Mouse (Mus musculus) right cerebral cortex, adult 18-20 months (tissue): ENCODE measurements at regions not wholly inside any gene's neighbourhood (a gene's known extent, or its start where the extent isn't known, plus 50 kb on each side); places are given as distances from the start of the nearest gene placed in this dataset.
A peak's percentile ranks its signal among the peaks of the same experiment; 100 is the strongest.
"Not testable (repeated sequence)": the region's sequence is repeated elsewhere in the genome, so short reads cannot be mapped to it uniquely, and the experiment has no call there.

Experiments
- DNase-seq: peaks from one replicate; pipeline ENCODE4 v3.0.0; 2022; ENCODE audit warnings: mixed read lengths

GRCm38 (mm10) chr11:40510325-40511239 is 184.4 kb downstream of the Mat2b start:
- no peak for DNase-seq

- no peak for DNase-seq
Observed at GRCm38 (mm10) chr11:40491599-40491998, 203.4 kb downstream of the Mat2b start.

GRCm38 (mm10) chr11:40478171-40478570 is 216.8 kb downstream of the Mat2b start:
- not testable (repeated sequence) for DNase-seq

DNA sequence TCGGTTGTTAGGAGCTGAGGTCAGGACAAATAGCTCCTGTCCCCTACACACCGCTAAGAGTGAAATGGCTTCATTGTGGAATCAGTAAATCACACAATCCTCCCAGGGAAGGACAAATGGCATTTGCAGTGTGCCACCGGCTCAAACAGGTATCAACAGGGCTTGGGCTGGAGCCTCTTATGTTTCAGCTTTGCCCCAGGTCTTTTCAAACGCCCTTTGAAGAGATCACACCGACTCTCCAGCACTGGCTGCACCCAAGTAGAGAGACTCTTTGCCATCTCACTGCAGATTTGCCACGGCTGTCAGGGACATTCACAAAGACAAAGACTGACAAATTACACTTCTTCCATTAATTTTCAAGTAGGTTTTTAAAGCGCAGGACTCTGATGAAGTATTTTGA is 217.7 kb downstream of the Mat2b start:
- no peak for DNase-seq

- peak; percentile 48 for DNase-seq
Observed at GRCm38 (mm10) chr11:40469080-40469705, 225.8 kb downstream of the Mat2b start.

DNA sequence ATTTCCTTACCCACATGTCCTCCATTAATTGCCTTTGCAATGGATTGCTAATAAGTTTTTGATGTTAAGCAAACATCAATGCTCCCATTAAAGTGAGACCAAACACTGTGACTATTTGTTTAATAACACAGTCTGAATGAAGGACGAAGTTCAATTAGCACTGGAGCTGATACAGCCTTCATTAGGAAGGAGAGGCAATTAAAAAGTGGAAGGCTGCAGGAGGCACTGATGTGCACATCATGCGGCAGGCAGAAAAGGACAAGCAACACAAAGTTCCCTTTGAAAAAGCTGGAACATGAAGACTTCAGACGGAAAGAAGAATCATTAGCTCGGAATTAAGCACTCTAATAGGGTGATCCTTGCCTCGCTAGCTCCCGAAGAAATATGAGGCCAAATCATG is 238.4 kb downstream of the Mat2b start:
- no peak for DNase-seq

DNA sequence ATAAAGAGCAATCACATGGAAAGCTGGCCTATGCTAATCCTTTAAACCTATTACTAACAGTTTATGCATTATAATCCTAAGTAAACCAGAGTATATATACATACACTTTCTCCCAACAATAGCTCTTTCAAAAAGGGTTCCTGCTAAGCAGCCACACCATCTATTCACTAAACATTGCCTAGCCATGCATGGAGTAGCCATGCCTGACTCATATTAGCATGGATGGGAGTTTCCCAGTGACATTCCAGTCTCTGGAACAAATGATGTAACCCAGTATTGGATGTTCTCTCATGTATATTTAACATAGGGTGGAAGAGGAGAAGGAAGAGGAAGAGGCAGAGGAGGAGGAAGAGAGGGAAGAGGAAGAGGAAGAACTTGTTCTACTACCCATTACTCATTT is 240.0 kb downstream of the Mat2b start:
- DNase-seq, result not testable (repeated sequence)

DNA sequence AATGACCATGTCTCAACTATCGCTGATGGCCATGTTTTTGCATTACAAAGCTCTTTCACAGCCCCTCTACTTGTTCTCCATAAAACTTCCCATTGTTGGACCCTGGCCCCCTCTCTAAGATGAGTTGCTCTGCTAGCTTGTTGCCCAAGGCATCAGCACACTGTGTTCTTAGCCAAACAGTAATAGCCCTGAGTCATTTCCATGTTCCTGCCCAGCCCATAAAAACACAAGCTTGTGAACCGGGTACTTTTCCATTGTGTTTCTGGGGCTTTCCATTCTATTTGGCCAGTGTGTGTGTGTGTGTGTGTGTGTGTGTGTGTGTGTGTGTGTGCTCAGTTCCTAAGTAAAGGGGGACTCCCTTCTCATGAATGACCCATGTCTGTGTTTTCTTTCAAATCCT is 248.2 kb downstream of the Mat2b start:
- DNase-seq, result no peak

DNA sequence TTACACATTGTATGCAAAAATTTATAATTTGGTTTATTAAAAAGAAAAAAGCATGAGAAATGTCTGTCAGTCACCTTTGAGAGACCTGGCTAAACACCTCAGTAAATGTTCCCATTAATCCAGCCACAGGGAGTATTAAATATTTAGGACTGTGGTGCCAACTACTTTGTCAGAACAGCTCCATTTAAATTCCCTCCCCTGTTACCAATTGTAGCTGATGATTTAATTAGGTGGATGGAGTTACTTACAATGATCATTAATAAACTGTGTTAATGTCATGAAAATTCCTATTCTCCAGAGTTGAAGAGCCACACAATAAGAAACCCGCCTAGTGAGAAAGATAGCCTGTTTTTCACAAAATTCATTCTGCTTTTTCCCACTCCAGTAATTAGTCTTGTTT is 261.0 kb downstream of the Mat2b start:
- DNase-seq, result no peak

- no peak for DNase-seq
Observed at GRCm38 (mm10) chr11:40428858-40429257, 266.1 kb downstream of the Mat2b start.

- no peak for DNase-seq
Observed at GRCm38 (mm10) chr11:40424316-40424715, 270.7 kb downstream of the Mat2b start.

- no peak for DNase-seq
Observed at GRCm38 (mm10) chr11:40407571-40407970, 287.4 kb downstream of the Mat2b start.

GRCm38 (mm10) chr11:40402249-40402648 is 292.8 kb downstream of the Mat2b start:
- no peak for DNase-seq

- DNase-seq, result peak; percentile 8
Observed at GRCm38 (mm10) chr11:40397453-40398104, 297.4 kb downstream of the Mat2b start.

DNA sequence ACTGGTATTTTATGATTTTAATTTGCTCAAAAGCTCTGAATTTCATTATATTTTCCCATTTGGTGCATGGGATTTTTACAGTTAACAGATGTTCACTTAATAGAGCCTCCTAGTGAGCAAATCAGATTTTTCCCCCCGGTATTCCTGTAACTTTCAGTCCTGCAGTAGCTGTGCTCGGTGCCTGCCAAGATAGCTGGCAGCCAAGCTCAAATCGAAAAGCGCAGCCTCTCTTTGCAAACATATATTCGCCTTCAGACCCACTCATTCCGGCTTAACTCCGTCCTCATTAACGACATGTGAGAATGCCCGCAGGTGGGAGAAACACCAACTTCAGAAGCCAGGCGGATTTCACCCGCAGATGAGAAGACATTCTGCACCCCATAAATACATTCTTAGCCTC is 299.7 kb downstream of the Mat2b start:
- peak; percentile 9 for DNase-seq

- DNase-seq, result no peak
Observed at GRCm38 (mm10) chr11:40394864-40395266, 300.1 kb downstream of the Mat2b start.

DNA sequence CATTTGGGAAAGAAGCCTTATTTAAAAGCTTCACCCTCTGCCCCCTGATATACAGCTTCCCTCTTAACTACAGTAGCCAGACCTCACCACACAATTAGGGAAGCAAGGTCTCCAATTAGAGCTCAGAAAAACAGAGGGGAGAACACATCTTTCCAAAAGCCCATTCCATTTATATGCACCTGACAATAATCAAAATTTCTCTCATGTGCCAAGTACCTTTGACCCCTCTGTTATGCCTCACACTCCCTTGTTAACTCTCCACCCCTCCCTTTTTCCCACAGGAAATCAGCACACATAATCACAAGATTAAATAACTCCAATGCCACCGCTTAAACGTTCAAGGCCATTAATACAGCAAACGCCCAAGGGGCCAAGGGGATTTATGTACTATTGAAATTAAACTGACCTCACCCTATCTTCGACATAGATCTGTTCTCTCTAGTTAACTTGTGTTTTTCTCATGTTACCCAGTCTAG is 300.7 kb downstream of the Mat2b start:
- no peak for DNase-seq

- no peak for DNase-seq
Observed at GRCm38 (mm10) chr11:40380696-40381095, 314.3 kb downstream of the Mat2b start.

DNA sequence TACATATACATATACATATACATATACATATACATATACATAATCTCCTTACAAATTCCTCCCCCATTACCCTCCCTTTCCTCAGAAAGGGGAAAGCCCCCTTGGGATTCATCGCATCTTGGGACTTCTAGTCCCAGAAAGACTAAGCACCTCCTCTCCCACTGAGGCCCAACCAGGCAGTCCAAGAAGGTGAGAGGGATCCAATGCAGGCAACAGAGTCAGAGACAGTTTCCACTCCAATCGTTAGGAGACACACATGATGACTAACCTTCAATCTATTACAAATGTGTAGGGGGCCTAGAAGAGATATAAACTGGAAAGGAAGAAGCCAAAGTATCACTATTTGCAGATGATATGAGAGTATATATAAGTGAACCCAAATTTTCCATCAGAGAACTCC is 323.3 kb downstream of the Mat2b start:
- no peak for DNase-seq

DNA sequence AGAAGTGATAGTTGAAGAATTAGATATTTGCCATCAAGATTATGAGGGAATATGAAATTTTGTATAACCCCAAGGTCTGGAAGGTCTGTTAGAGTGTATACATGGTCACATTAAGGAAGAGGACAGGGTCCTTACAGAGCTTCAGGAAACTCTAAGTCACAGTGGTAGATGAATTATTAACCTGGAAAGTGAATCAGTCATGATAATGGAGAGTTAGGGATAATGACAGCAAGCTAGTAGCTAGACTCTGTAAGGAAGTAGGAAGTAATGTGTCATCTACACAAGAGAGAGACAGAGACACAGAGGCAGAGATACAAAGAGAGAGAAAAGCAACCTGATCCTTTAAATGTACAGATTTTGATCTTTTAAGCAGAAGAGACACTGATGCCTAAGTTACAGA is 328.4 kb downstream of the Mat2b start:
- DNase-seq, result no peak

DNA sequence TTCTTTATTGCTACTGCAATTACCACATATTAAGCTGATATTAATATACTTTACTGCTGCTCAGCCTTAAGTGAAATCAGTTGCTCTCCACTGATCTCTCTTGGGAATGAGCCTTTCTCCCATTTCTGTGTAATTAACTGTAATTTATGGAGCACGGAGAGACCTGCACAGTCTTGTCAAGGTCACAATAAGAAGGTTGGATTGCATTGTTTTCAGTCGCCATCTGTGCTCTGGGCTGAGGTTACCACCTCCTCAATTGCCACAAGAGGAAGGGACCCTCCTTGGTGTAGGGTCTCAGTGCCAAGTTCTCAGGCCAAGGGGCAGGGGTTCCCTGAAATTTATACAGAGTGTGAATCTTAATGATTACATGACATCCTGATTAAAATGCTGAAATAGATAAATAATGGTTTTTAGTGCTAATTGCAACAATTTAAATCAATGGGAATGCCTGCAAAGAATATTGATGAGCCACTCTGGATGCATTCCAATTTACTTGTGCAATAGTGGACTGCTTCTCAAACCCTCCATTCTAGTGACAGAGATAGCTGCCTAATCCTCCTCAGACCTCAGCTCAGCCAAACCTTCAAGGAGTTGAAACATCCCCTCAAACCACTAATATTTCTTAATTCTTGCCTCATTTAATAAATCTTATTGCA is 332.3 kb downstream of the Mat2b start:
- DNase-seq, result no peak
